Mouse (Mus musculus) hindbrain, postnatal 0 days (tissue): ENCODE measurements at regions not wholly inside any gene's neighbourhood (a gene's known extent, or its start where the extent isn't known, plus 50 kb on each side); places are given as distances from the start of the nearest gene placed in this dataset.

Experiments used
- ATAC-seq: fragments of 200-750 bp; cut with Nextera tagmentation; 2 replicates; pipeline ENCODE4 v1.8.0; 2017; ENCODE audit warnings: mild to moderate bottlenecking, moderate TSS enrichment, moderate library complexity
- DNase-seq: peaks from one replicate; pipeline ENCODE4 v3.0.0-alpha.2; 2015; ENCODE audit warnings: low spot score
- H3K27ac ChIP-seq: fragments of 300-500 bp; sonication (generic); 2 replicates; pipeline ENCODE4 v1.5.1; 2014; ENCODE audit warnings: mild to moderate bottlenecking
- H3K27me3 ChIP-seq: fragments of 300-500 bp; sonication (generic); 2 replicates; pipeline ENCODE4 v1.6.1; 2014; ENCODE audit warnings: low read length, mixed read lengths; ENCODE audit not compliant: insufficient read depth
- H3K36me3 ChIP-seq: fragments of 300-500 bp; sonication (generic); 2 replicates; pipeline ENCODE4 v1.6.1; 2014; ENCODE audit warnings: low read length, mixed read lengths; ENCODE audit not compliant: insufficient read depth
- H3K4me1 ChIP-seq: fragments of 300-500 bp; sonication (generic); 2 replicates; pipeline ENCODE4 v1.6.1; 2014; ENCODE audit warnings: antibody characterized with exemption, low read length, mixed read lengths; ENCODE audit not compliant: insufficient read depth
- H3K4me2 ChIP-seq: fragments of 300-500 bp; sonication (generic); 2 replicates; pipeline ENCODE4 v1.6.1; 2014; ENCODE audit warnings: low read depth, mild to moderate bottlenecking, low read length, moderate library complexity, mixed read lengths
- H3K4me3 ChIP-seq: fragments of 300-500 bp; sonication (generic); 2 replicates; pipeline ENCODE4 v1.5.1; 2014; ENCODE audit warnings: low read length
- H3K9ac ChIP-seq: fragments of 300-500 bp; sonication (generic); replicated peaks from 2 replicates; pipeline ENCODE4 v1.6.1; 2014; ENCODE audit warnings: mild to moderate bottlenecking, low read length, moderate library complexity, mixed read lengths
- H3K9me3 ChIP-seq: fragments of 300-500 bp; sonication (generic); 2 replicates; pipeline ENCODE4 v1.6.1; 2016; ENCODE audit warnings: low read length, mixed read lengths
- CTCF ChIP-seq: IDR thresholded peaks from 2 replicates; pipeline ENCODE4 v1.5.1; 2016; ENCODE audit warnings: antibody characterized with exemption, control low read depth, low read depth
- WGBS: fragments of 180-500 bp; shearing (Covaris S2); extraction: QIAGEN DNeasy Blood & Tissue Kit; methylation state at CpG from one replicate; pipeline ENCODE4 v1.1.7; 2014; 5-methylcytosine and 5-hydroxymethylcytosine counted together

GRCm38 (mm10) chr9:85003414-85003813, 309.2 kb upstream of the Gm11114 start:
- TF ChIP-seq CTCF, result no peak
- no peaks in the 10 kb centered on the region for H3K4me1 ChIP-seq
- H3K27me3 ChIP-seq, result no peaks in the 10 kb centered on the region
- H3K27ac ChIP-seq, result no peak overlapping the region
- H3K9ac ChIP-seq, result no peak overlapping the region
- WGBS, result 51% methylated on average over 1 of the region's 1 CpGs
- ATAC-seq (no peak), DNase-seq (no peak)
- H3K36me3 ChIP-seq, result no peaks in the 10 kb centered on the region
- H3K4me3 ChIP-seq, result no peak overlapping the region
- no peak overlapping the region for H3K4me2 ChIP-seq
- no peaks in the 10 kb centered on the region for H3K9me3 ChIP-seq

GRCm38 (mm10) chr9:85011361-85011760, 301.2 kb upstream of the Gm11114 start:
- 62% methylated on average over 1 of the region's 1 CpGs for WGBS
- Histone ChIP-seq H3K9ac (no peak overlapping the region), H3K9me3 (no peaks in the 10 kb centered on the region), H3K27ac (no peak overlapping the region), H3K4me3 (no peak overlapping the region), H3K4me2 (no peak overlapping the region), H3K4me1 (no peaks in the 10 kb centered on the region), H3K27me3 (no peaks in the 10 kb centered on the region), H3K36me3 (no peaks in the 10 kb centered on the region)
- DNase-seq (no peak), ATAC-seq (no peak)
- no peak for TF ChIP-seq CTCF

GRCm38 (mm10) chr9:85048112-85048978, 264.2 kb upstream of the Gm11114 start:
- Histone ChIP-seq H3K4me3 (no peak overlapping the region), H3K4me1 (no peaks in the 10 kb centered on the region), H3K27me3 (no peaks in the 10 kb centered on the region), H3K9me3 (no peaks in the 10 kb centered on the region), H3K4me2 (no peak overlapping the region), H3K27ac (no peak overlapping the region), H3K9ac (no peak overlapping the region), H3K36me3 (no peaks in the 10 kb centered on the region)
- ATAC-seq (no peak), DNase-seq (peak; percentile 6)
- TF ChIP-seq CTCF, result no peak
- WGBS, result 36% methylated on average over 2 of the region's 2 CpGs

GRCm38 (mm10) chr9:85052526-85052925, 260.0 kb upstream of the Gm11114 start:
- H3K4me1 ChIP-seq, result no peaks in the 10 kb centered on the region
- no peak overlapping the region for H3K27ac ChIP-seq
- 77% methylated on average over 4 of the region's 4 CpGs for WGBS
- DNase-seq (no peak), ATAC-seq (no peak)
- TF ChIP-seq CTCF, result no peak
- H3K9me3 ChIP-seq, result no peaks in the 10 kb centered on the region
- no peaks in the 10 kb centered on the region for H3K36me3 ChIP-seq
- no peak overlapping the region for H3K9ac ChIP-seq
- no peak overlapping the region for H3K4me3 ChIP-seq
- H3K4me2 ChIP-seq, result no peak overlapping the region
- no peaks in the 10 kb centered on the region for H3K27me3 ChIP-seq

GRCm38 (mm10) chr9:85079975-85080374, 232.6 kb upstream of the Gm11114 start:
- Histone ChIP-seq H3K4me3 (no peak overlapping the region), H3K36me3 (no peaks in the 10 kb centered on the region), H3K27me3 (no peaks in the 10 kb centered on the region), H3K4me1 (no peaks in the 10 kb centered on the region), H3K4me2 (no peak overlapping the region), H3K9me3 (no peaks in the 10 kb centered on the region), H3K27ac (no peak overlapping the region), H3K9ac (no peak overlapping the region)
- DNase-seq, result no peak
- 86% methylated on average over 5 of the region's 5 CpGs for WGBS
- TF ChIP-seq CTCF, result no peak
- ATAC-seq, result no peak

GRCm38 (mm10) chr9:85088556-85089338, 223.8 kb upstream of the Gm11114 start:
- Histone ChIP-seq H3K27me3 (no peaks in the 10 kb centered on the region), H3K4me1 (no peaks in the 10 kb centered on the region), H3K9me3 (no peaks in the 10 kb centered on the region), H3K36me3 (no peaks in the 10 kb centered on the region), H3K4me3 (no peak overlapping the region), H3K9ac (no peak overlapping the region), H3K27ac (no peak overlapping the region), H3K4me2 (no peak overlapping the region)
- 90% methylated on average over 6 of the region's 6 CpGs for whole genome bisulfite sequencing
- ATAC-seq (no peak), DNase-seq (no peak)
- TF ChIP-seq CTCF, result no peak

- Histone ChIP-seq H3K27me3 (no peaks in the 10 kb centered on the region), H3K4me1 (no peaks in the 10 kb centered on the region), H3K36me3 (no peaks in the 10 kb centered on the region), H3K27ac (no peak overlapping the region), H3K4me2 (no peak overlapping the region), H3K9ac (no peak overlapping the region), H3K4me3 (no peak overlapping the region), H3K9me3 (no peaks in the 10 kb centered on the region)
- ATAC-seq, result no peak
- no peak for DNase-seq
- no peak for TF ChIP-seq CTCF
- 82% methylated on average over 10 of the region's 10 CpGs for WGBS
Observed at GRCm38 (mm10) chr9:85090297-85090696, 222.3 kb upstream of the Gm11114 start.
